Mouse (Mus musculus) cerebellum, adult (tissue): ENCODE results near the gene Dock3.
"Not testable (repeated sequence)": the region's sequence is repeated elsewhere in the genome, so short reads cannot be mapped to it uniquely, and the experiment has no call there.

Experiments used
- ATAC-seq: cut with Nextera tagmentation; 2 replicates; pipeline ENCODE4 v1.9.2; 2017; ENCODE audit warnings: mild to moderate bottlenecking, moderate library complexity, mixed read lengths; ENCODE audit not compliant: insufficient number of reproducible peaks, low FRiP score, low TSS enrichment

Gene Dock3

DNA sequence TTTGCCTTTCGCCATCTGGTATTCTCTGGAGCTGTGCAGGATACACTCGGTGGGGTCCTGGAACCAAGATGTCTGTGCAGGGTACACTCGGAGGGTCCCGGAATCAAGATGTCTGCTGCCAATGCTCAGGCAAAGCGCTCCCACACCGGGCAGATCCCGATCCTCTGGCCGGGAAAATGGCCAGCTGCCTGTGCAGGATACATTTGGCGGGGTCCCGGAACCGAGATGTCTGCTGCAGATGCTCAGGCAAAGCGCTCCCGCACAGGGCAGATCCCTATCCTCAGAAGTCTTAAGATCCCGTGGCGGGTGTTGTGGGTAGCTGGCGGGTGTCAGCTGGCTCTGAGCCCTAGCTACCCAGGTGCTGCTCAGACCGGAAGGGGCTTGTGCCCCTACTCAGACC is 142.3 kb downstream of the Dock3 start:
- not testable (repeated sequence) for ATAC-seq

GRCm38 (mm10) chr9:107087531-107087930 is 144.2 kb downstream of the Dock3 start:
- peak; percentile 78; the same call in 1 of the 2 replicates for ATAC-seq

- ATAC-seq: no peak
These were observed 193.8 kb downstream of the Dock3 start for GRCm38 (mm10) chr9:107037947-107038346.

- no peak for ATAC-seq
These were observed 204.1 kb downstream of the Dock3 start for GRCm38 (mm10) chr9:107027586-107027985.

DNA sequence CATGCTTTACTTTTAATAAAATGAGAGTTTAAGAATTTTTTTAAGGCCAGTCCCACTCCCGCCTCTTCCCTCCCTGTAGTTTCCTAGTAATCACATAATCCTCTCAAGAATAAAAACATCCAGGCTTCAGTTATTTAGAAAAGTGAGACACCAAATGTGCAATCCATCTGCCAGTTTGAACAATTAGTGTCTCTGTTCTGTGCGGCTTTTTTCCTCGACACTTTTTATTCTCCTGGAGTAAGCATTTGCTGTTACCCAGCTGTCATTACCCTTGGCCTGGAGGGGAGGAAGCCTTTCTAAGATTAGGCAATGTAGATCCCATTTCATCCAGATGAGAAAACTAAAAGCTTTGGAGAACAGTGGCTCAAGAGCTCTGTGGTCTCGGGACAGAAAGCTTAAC is 221.9 kb downstream of the Dock3 start:
- no peak for ATAC-seq

- no peak for ATAC-seq
These were observed 228.5 kb downstream of the Dock3 start for GRCm38 (mm10) chr9:107003187-107003586.

DNA sequence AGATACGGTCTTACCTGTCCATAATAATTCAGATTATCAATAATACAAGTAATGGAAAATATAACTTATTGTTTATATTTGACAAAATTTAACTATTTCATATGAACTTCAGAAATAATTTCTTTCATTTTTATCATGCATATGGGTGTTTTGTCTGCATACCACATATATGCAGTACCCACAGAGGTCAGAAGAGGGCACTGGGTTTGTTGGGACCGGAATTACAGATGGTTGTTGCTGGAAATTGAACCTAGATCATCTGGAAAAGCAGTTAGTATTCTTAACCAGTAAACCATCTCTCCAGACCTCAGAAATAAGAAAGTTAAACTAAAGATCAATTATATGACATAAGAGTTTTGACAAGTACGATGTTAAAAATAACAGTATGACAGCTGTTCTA is 261.0 kb downstream of the Dock3 start:
- no peak for ATAC-seq

DNA sequence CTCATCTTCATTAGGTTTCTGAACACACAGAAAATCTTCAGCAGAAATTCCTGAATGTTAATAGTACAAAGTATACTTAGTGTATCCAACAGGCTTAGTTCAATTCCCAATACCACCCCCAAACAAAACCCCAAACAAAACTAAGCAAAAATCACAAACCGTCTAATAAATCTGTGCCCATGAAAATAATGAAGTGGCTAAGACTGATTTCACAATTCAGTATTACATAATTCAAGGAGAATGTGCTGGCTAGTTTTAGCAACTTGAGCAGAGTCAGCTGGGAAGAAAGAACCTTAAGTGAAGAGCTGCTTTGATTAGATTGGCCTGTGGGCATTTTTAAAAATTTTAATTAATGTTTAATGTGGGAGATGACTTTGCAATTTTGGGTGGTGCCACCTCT is 273.3 kb downstream of the Dock3 start:
- ATAC-seq: no peak

- ATAC-seq: no peak
These were observed 276.2 kb downstream of the Dock3 start for GRCm38 (mm10) chr9:106955486-106955885.

- no peak for ATAC-seq
These were observed 296.7 kb downstream of the Dock3 start for GRCm38 (mm10) chr9:106934998-106935397.

DNA sequence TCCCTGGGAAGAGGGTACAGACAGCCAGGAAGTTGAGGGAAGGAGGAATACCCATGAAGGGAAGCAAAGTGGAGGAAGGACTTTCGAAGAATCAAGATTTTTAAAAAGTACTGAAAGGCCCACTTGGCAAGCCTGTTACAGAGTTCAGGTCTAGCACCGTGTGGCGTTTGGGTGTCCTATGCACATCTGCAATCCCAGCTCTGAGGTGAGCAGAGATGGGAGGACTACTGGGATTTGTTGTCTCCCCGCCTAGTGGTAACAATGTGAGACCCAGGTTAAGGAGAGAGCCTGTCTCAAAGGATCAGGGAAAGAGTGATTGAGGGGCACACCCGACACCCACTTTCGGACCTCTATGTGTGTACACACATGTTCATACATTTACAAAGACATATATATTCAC is 316.8 kb downstream of the Dock3 start:
- ATAC-seq: no peak

DNA sequence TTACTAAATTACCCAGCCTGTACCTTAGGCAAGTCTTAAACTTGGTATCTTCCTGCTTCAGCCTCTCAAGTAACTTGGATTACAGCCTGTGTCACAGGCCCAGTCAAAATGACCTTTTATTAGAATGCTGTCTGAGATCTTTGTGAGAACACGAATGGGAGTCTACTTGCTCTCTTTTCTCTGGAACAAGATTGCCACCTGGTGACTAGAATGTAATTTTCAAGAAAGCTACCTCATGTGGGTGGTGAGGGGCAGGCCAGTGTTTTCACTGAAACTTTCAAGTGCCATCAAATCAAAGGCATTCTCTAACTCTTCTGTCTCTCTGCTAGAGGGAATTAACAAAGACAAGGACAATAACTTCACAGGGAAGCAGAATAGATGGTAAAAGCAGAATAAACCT is 317.9 kb downstream of the Dock3 start:
- ATAC-seq: no peak

- ATAC-seq: no peak
These were observed 320.1 kb downstream of the Dock3 start for GRCm38 (mm10) chr9:106911624-106912023.

GRCm38 (mm10) chr9:106908715-106909114 is 323.0 kb downstream of the Dock3 start:
- ATAC-seq: 0 out of 2 replicates have a peak, but pooled peaks have one; percentile 52

- ATAC-seq: no peak
These were observed 323.5 kb downstream of the Dock3 start for GRCm38 (mm10) chr9:106908174-106908573.

DNA sequence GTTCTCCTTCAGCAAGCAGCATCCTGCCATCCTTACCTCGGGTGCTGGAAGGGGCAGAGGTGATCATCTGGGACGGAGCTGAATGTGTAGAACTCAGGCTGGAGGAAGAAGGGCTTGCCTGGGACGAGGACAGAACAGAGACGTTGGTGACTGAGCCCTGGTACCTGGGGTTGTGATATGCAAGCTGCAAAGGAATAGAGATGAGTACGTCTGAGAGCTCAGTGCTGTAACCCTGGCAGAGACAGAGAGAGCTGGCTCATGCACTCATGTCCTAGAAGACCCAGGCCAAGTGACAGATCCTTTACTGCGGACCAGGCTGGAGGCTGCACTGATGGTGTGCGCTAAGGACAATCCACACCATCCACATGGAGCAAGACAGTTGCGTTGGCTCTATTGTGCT is 325.1 kb downstream of the Dock3 start:
- ATAC-seq: no peak

- no peak for ATAC-seq
These were observed 327.9 kb downstream of the Dock3 start for GRCm38 (mm10) chr9:106903791-106904134.

- ATAC-seq: no peak
These were observed 328.5 kb downstream of the Dock3 start for GRCm38 (mm10) chr9:106903099-106903790.

DNA sequence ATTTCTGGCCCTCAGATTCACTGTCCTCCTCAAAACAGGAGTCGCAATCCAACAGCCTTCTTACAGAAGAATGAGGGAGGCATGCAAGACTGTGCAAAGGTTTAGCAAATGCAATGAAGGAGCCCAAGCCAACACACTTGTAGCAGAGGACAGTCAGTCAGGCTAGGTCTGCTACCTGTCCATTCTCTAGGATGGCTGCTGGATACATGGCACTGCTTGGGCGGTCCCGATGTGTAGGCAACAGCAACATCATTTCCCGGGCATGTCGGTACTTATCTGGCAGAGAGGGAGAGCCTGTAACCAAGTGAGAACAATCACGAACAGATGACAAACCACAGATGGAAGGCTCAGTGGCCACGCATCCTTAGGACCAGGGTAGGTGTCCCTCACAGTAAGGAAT is 330.1 kb downstream of the Dock3 start:
- no peak for ATAC-seq

DNA sequence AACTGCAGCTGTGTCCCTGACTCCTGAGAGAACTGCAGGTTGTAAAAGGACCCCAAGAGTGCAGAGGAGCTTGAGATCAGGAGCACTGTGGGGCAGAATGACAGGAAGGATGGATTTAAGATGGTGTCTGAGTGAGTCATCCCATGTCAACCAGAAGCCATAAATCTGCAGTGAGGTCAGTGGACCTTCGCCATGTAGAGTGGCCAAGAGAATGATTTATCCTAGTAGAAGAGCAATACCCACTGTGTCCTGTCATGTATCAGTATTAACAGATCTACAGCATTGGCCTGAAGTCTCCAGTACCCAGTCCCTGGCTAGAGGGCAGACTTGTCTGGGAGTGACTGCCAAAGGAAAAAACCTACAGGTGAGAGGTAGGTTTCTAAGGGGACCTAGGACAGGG is 332.8 kb downstream of the Dock3 start:
- no peak for ATAC-seq

GRCm38 (mm10) chr9:106893327-106893726 is 338.4 kb downstream of the Dock3 start:
- ATAC-seq: no peak

DNA sequence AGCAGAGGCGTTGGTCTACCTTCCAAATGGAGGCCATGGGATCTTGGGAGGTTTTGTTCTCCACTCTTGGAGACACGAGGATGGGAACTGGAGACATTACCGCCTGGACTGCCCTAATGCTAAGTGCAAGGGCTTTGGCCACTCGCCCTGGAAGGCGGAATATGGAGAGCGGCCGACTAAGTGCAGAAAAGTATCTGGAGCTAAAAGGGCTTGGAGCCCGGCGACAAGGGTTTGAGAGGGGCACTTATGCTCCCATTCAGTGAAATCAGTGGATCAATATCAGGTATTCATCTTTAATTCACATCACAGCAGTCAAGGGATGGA is 339.2 kb downstream of the Dock3 start:
- no peak for ATAC-seq
